Mouse (Mus musculus): ENCODE data around the gene Xpr1.
"Not testable (repeated sequence)": the region's sequence is repeated elsewhere in the genome, so short reads cannot be mapped to it uniquely, and the experiment has no call there.

Xpr1 gene

DNA sequence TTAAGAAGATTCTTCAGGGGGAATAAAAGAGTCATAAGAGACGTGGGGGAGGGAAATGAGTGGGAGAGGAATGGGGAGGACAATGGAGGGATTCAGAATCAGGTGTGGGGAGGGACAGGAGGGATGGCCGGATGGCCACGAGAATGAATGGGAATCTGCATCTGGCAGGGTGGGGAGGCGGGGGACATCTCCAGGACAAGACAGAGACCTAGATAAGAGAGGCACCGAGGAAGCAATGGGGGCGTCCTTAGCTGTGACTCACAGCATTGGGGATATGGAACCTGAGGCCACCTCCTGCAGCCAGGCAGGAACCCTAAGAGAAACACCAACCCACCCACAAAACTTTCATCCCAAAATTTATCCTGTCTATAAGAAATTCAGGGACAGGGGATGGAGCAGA, 81.3 kb downstream of the Xpr1 start:
- no peak for DNase-seq (ENCODE audit: low spot score)

DNA sequence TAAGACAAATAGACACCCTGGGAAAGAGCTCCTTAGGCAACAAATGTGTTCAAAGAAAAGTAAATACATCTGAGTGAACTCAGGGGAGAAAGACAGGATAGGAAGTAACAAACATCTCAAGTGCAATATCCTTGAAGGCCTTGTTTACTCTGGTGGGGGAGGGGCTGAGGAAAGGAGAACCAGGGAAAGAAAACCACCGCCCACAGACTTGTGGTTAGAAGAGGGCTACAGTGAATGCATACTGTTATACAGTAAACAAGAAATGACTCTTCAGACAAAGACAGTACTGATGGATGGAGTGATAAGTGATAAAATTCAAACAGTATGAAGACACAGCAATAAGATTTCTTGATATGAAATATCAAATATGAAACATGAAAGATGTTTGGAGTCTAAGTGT, 95.0 kb downstream of the Xpr1 start:
- no peak for DNase-seq (ENCODE audit: low spot score)

DNA sequence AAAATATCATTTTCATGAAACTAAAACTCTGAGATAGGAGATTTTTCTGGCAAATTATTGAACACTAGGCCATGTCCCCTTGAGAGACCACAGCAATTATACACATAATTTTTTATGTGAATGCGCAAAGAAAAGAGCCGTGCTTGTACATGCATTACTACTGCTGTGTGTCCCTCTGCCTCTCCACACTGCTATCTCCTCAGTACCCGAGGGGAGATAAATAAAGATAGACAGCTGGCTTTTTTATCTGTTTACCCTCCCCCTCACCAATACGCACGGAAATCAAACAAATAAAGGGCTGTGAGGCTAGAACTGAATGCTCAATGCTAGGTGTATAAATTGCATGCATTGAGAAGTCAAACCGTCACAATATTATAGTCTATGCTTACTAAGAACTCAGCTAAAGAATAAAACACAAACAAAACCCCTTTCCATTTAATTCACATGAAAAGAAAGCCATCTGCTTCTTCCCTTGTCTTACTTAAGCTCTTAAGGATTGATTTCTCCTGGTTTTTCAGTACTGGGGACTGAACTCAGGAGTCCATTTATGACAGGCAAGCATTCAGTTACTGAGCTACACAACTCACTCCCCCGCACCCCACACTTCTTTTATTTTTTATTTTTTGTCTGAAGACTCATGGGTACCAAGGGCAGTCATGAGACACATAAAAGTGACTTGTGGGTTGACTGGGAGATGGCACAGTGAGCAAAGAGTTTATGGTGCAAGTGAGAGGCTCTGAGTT, 97.0 kb downstream of the Xpr1 start:
- DNase-seq (ENCODE audit: low spot score): no peak

DNA sequence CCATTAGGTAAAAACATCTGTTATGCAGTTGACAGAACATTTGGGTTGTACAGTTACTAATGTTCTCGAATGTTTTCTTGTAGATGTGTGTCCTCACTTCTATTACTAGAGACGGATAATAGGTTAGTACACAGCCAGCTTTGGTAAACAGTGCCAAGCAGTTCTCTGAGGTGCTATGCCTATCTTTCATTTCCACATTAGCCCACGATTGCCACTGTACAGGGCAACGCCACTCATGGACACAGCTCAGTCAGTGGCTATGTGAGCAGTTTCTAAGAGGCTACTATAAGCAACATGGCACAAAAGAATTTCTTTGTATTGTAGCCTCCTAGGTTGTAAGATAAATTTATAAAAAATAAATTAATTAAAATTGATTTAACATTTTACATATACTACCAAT, 97.7 kb downstream of the Xpr1 start:
- no peak for DNase-seq (ENCODE audit: low spot score)

DNA sequence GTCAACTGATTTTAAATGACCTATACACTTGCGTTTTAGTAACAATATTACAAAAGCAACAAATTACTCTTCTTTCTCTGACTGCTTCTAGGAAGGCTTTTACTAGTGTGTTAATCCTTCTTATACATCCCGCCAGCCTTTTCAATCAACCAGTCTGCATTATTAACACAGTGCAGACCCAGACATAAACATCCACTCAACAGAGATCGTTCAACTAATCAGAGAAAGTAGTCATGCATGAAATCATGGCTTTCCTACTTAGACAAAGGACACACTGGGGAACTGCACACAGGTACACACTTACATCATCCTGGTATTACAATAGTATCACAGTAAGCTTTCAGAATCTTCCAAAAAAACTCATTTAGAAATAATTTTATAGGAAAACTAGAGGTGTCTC, 105.5 kb downstream of the Xpr1 start:
- DNase-seq (ENCODE audit: low spot score): no peak

DNA sequence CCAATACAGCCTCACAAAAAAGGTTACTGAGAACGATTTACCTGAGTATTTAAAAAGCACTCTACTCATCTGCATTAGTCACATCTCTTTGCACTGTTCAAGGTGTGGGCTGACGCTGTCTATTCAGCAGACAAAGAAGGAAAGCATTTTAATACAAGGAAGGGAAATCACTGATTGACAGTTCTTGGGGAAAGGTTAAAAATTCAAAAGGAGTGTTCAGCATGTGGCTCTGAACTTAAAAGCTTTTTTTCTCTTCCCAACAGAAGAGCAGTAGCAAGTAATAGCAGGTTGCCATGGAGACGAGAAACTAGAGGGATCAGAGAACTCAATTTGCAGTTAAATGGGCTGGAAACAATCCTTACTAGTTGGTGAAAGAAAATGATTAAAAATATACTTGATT, 110.3 kb downstream of the Xpr1 start:
- DNase-seq (ENCODE audit: low spot score): no peak

DNA sequence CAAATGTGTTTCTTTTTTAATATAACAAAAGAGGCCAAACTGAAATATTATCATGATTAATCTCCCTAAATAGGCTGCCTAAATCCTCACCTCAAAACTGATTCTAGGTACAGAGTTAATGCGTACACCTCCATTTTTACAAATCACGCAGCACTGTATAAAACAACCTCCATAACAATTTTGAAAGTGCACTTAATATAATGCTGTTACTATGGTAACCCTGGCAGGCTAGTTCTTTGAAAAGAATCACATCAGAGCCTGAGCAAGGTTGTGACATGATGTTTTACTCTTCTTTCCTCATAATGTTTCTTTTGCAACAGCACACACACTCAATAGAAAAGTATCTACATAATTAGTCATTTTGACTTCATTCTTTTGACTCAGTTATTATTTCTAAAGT, 113.8 kb downstream of the Xpr1 start:
- DNase-seq (ENCODE audit: low spot score): no peak

DNA sequence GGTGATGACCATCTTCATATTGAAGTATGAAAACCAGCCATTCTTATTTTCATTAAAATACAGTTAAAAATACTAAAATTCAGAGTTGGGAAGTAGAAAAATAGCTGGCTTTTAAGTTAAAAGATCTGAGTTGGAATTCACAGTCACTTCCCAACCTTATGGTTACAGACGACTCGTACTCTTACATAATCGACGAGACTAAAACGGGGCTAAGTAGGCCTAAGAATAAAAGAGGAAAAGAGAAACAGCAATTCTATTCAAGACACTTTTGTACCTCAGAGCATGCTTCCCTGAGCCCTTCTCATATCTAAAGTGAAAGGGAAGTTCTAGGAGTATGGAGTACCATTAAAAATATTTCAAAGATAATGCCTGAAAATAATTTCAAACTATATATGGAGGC, 119.6 kb downstream of the Xpr1 start:
- DNase-seq (ENCODE audit: low spot score): no peak

DNA sequence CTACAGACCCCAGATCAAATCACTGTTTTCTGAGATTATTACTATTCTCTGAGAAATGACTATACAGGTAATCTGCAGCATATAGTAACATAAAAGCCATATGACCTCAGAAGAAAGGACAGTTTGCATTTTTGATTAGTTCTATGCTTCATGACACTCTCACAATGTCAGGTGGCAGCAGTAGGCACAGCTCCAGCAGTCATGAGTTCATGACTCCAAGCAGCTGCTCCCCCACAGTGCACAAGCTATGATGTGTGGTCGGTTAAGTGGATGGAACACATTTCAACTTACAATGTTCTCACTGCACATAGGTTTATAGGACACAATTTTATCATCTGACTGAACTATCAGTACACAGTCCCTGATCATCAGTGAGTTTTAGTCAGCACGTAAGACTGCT, 120.0 kb downstream of the Xpr1 start:
- no peak for DNase-seq (ENCODE audit: low spot score)

DNA sequence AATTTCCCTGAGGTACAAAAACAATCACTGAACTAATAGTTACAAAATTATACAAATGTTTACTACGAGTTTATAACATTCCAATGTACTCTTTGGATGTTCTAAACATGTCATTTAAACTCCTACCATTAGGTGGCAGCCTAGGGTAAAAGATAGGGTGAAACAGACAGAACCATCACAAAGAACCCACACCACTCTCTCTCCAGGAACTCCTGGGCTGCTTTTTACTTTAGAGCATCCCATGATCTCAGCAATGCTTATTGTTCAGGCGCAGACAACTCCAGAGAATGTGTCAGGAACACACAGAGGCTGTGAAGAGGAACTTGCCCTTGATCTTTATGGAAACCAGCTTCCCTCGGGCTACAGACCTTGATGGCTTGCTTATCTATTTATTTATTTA, 123.8 kb downstream of the Xpr1 start:
- DNase-seq (ENCODE audit: low spot score): peak; percentile 38

DNA sequence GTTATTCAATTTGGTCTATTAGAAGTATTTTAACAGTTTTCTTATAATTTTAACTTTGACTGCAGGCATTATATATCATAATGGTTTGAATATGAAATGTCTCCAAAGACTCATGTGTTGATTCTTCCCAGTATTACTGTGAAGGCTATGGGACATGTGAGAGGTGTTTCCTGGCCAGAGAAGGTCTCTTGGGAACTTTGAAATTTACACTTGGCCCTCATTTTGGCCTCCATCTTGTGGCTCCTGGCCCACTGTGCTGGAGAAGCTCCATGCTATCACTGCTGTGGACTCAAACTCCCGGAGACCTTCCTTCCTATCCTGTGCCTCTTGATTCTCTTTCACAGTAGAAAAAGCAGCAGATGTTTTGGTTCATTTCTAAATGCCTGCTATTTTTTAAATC, 127.8 kb downstream of the Xpr1 start:
- no peak for DNase-seq (ENCODE audit: low spot score)

DNA sequence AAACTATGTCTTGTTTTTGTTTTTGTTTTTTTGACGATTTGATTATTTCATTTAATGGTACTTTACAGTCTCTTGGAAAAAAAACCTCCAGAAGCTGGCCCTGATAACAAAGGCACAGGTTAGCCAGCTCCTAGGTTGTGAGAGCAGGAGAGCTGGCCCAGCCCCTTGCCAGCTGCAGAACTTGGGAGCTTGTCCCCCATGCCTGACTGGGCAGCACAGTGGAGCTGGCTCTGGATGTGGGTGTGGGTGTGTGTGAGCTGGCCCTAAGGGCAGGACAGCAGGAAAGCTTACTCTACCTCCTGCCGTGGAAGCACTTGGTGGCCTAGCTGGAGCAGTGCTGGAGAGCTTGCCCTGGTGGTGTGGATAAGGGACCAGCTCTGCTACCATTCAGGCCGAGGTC, 129.2 kb downstream of the Xpr1 start:
- no peak for DNase-seq (ENCODE audit: low spot score)

DNA sequence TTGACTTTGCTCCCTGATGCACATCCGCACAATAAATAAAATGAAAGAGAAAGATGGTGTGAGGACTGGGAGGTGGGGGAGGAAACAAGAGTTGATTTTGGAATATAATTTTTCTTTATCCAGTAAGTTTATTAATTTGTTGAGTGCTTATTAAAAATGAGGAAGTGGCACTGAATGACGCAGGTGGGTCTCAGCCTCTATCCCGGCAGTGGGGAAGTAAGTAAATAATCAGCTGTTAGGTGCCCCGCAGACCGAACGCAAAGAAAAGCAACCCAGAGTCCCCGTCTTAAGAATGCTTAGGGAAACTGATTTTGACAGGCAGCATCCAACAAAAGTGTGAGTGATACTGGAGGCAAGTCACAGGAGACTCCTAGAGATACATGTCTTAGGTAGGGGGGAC, 133.4 kb downstream of the Xpr1 start:
- DNase-seq (ENCODE audit: low spot score): no peak

DNA sequence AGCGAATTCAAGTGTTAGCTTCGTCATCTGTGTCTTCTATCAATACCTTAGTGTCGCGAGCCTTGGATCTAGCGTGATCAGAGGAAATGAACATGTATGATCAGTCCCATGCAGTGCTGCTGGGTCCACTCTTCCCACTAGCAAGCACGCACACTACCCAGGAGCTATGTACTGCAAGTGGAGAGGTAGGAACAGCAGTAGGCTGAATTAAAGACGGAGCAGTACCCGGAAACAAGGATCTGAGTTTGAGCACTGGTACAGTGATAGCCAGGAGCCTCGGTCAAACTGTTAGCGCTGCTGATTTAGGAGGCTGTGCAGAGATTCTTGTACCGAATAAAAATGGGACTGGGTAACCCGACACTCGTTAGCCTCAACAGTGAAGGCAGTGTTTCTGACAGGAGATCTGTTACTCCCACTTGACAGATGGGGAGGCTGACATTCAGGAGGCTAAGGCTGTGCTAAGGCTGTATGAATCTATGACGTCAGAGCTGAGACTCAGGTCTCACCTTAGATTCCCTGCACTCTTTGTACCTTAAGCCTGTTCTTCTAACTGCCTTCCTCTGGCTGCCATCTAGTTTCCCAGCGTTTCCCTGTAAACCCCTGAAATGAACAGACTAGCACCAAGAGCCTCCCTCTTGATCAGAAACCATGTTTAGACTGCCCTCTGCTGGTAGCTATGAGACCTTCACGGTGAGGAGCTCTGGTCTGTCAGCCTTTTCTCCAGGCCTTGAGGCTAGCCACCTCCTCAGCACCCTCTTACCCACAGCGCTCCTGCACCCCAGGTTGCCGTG, 136.0 kb downstream of the Xpr1 start:
- DNase-seq (ENCODE audit: low spot score): peak; percentile 54

DNA sequence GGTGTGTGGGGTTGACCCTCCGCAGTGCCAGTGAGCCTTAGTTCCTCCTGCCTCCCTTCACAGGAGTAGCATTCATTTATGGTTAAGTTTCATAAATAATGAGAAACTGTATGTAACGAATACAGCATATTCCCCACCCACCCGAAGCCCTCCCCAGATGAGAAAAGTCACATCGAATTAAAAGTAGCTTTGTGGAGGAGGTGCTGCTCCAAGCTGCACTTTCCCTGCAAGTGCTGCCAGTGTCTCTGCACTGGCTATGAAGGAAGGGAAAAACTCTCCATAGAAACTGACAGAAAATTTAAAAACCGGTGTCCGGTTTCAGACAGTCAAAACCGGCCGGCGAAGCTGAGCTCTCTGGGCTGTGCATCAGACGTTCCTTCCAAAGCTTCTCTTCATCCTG, 136.9 kb downstream of the Xpr1 start:
- no peak for DNase-seq (ENCODE audit: low spot score)

DNA sequence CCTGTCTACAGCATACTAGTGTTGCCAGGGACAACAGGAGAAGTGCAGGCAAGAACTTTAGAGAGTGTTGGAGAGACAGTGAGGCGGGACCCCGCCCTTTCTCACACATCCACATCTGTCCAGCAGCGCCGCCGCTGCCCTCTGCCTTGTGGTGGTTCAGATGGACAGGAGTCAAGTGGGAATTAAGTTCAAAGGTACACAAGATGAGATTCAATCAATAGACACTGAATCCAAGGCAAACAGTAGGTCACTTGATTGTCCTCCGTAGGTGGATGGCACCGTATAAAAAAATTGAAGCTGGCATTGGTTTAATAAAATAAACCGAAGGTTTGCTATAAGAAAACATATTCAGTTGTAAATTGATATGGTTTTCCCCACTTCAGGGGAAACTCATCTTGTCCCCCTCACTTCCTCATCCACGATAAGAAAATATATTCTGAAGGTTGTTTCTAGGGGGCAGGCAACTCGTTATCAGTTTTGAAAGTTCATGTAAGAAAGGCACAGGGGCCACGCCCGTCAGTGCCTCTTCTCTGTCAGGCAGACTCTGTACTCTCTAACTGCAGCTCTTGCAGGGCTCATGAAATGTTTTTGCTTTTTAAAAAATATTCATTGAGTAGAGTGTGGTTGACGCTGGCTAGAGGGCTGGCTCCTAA, 140.7 kb downstream of the Xpr1 start:
- DNase-seq (ENCODE audit: low spot score): no peak

DNA sequence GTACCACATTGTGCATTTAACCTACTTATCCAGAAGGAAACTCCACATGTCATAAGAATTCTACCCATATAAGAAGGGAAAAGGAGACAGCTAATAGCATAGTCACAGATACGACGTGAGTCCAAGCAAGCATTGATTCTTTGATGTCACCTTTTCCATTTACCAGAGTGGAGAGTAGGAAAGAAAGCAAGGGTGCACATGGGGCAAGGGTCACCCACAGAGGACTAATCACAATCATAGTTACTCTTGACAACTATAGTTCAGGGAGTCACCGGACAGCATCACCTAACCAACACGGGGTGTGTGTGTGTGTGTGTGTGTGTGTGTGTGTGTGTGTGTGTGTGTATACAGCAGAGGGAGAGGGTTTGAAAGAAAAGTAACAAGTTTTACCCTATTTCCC, 141.4 kb downstream of the Xpr1 start:
- DNase-seq (ENCODE audit: low spot score): no peak

DNA sequence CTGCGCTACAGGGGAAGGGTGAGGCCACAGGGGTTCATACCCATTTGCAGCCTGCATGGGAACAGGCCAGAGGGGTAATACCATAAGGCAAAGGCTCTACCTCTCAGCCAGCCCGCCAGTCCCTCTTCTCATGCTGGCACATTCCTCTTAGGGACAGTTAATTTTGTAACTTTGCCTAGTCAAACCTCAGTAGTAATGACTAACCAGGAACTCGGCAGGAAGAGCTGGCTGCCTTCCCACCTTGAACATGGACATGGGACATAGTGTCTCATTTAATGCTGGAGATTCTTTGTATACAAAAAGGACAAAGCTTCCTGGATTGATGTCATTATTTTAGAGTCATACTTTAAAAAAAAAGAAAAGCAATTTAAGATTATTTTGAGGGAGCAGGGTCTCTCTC, 142.2 kb downstream of the Xpr1 start:
- no peak for DNase-seq (ENCODE audit: low spot score)

DNA sequence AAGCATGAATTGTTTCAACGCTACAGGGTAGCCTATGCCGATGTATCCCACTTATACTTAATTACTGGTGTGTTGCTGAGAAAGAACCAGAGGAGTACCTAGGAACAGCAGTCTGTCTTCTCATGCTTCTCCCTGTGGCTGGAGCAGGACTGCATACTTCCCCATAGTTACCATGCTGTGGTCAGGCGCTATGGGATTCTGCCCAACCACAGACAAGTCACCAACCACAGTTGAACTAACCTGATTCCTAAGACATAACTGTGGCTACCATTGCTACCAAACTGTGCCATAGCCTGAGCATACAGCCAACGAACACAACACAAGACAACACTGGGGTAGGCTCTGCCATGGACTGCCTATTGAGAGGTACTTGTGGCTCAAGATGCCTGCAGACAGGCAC, 144.3 kb downstream of the Xpr1 start:
- no peak for DNase-seq (ENCODE audit: low spot score)

DNA sequence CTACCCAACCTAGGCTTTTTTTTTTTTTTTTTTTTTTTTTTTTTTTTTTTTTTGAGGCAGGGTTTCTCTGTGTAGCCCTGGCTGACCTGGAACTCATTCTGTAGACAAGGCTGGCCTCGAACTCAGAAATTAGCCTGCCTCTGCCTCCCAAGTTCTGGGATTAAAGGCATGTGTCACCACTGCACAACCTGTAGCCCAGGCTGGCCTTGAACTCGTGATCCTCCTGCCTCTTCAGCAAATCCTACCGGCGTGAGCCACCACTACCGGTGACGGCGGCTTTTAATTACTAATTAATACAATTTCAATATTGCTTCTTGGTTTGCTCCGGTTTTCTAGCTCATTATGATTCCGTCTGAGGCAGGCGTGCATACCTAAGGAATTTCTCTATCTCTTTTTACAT, 154.7 kb downstream of the Xpr1 start:
- DNase-seq (ENCODE audit: low spot score): not testable (repeated sequence)

DNA sequence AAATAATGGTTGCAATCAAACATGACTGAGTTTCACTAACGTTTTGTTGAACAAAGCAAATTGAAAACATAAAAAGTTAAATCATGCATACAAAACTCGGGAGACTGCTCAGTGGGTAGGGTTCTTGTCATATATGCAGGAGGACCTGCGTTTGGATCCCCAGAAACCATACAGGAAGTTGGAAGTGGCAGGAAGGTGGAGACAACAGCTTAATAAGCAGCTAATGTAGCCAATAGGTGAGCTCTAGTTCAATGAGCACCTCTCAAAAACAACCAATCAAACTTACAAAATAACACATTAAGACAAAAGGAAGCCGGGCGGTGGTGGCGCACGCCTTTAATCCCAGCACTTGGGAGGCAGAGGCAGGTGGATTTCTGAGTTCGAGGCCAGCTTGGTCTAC, 162.9 kb downstream of the Xpr1 start:
- DNase-seq (ENCODE audit: low spot score): no peak

DNA sequence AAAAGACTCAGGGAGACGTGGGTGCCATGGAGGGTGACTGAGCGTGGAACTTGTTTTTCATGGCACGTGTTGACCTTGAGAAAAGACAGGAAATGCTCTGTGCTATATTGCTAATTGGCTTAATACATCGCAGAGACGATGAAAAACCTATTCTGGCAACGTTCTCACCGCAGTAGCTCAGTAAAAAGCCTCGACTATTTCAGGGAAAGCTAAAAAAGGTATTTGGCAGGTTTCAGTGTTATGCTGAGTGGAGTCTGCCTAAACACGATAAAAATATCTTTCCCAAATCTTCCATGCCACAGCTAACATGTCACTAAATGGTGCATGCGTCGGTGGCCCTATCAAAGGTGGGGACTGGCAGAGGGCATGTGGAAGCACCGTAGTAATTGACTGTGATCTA, 164.1 kb downstream of the Xpr1 start:
- no peak for DNase-seq (ENCODE audit: low spot score)

DNA sequence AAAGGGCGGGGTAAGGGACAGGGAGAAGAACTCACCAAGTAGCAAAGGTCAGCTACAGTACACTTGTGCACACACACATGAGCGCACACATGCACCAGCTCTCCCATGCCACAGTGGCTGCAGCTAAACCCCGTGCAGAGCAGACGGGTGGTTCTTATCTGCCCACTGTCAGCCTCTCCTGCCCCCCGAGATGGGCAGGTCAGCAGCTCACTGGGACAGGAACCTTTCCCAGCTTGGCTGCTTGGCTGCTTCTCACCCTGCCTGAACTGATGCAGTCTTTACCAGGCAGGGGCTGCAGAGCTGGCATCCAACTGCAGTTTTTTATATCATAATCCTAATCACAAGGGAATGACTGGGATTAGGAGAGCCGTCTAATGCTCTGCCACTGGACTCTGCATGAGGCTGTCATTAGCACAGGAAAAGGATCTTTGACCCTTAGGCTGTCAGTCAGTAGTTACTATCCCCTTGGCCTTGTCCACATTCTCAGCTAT, 164.5 kb downstream of the Xpr1 start:
- no peak for DNase-seq (ENCODE audit: low spot score)
